In the genomic region with DNA sequence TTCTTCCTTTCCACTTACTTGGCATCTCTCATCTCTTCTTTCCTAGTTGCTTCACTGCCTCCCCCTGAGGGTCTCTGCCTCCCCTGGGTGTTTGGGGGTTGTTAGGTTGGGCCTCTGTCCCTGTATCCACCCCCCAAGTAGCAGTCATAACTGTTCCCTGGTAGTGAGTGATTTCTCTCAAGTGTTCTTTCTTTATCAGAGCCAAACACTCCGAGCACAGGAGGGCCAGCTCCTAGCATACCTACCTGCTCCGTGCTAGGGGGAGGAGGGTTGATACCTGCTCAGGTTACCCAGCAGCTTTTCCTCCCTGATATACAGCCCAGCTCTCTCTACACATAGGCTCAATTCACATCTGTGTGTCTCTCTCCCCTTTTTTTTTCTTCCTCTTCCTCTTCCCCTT, we compare ENCODE assay signal across 27 mouse cellular contexts. TPM values are rescaled to one million over a fixed set of nuclear protein-coding genes. Genes with fewer than 3 reads are reported as not detected.
A peak's percentile ranks its signal among the peaks of the same experiment; 100 is the strongest.
DNase-seq lines count a peak whose midpoint lies in the region; ATAC-seq and TF ChIP-seq lines count a peak whose summit lies in the region.
"Had no signal": no experiment of that assay in that cellular context is flagged by ENCODE, and none has a peak within 500 bp of the region (broad histone marks: within the 10 kb centered on the region; RNA-seq: fewer than 3 reads in every experiment).

No protein-coding gene starts in this region.

- no peak overlapping the region for H3K4me2 ChIP-seq in lung, postnatal 0 days (replicated peaks; ENCODE audit: low read depth, low read length)
- no peak overlapping the region for H3K4me2 ChIP-seq in hindbrain, embryonic 16.5 days (ENCODE audit: low read length)
- H3K4me2 ChIP-seq: embryonic facial prominence, embryonic 13.5 days; forebrain, embryonic 12.5 days; forebrain, embryonic 15.5 days; heart, embryonic 13.5 days; hindbrain, embryonic 15.5 days had no signal

- peak; percentile 59 for TF ChIP-seq EP300 in lung, postnatal 0 days (IDR thresholded peaks at IDR 0.05)

- WGBS in lung, adult 2 months = 71% methylated on average over 2 of the region's 2 CpGs
- WGBS in lung, postnatal 0 days = 57% methylated on average over 2 of the region's 2 CpGs
- 95% methylated on average over 2 of the region's 2 CpGs for WGBS in hindbrain, embryonic 16.5 days
- 95% methylated on average over 2 of the region's 2 CpGs for WGBS in midbrain, embryonic 10.5 days

- peaks cover 31% of the 10 kb centered on the region for H3K4me1 ChIP-seq in lung, adult 2 months (ENCODE audit: control insufficient read depth, insufficient read depth, low read length)
- H3K4me1 ChIP-seq in lung, postnatal 0 days (ENCODE audit: insufficient read depth, low read depth, low read length) = peaks cover 27% of the 10 kb centered on the region
- H3K4me1 ChIP-seq in hindbrain, embryonic 16.5 days (ENCODE audit: control insufficient read depth, insufficient read depth, low read depth, low read length) = peaks cover 8% of the 10 kb centered on the region
- peaks cover 14% of the 10 kb centered on the region for H3K4me1 ChIP-seq in midbrain, embryonic 10.5 days

- peak; percentile 42 for DNase-seq in lung, adult 2 months
- peak; percentile 84 for DNase-seq in lung, postnatal 0 days (ENCODE audit: low spot score)
- DNase-seq in lung, postnatal 25 days (ENCODE audit: low spot score) = peak; percentile 68
- DNase-seq in gastrocnemius, postnatal 10 days = no peak
- no peak for DNase-seq in midbrain, embryonic 10.5 days (ENCODE audit: low spot score)
- DNase-seq: adrenal gland, adult 2 months; adrenal gland, postnatal 14 days; cerebellum, adult 11 months; cerebellum, adult 8-10 months; cerebellum, postnatal 10 days; cerebellum, postnatal 36 days; embryo, embryonic 11 days; gastrocnemius, postnatal 36 days; heart, adult 2 months; heart, postnatal 14 days; heart, postnatal 4 days had no signal

- no peaks in the 10 kb centered on the region for H3K9me3 ChIP-seq in lung, postnatal 0 days (ENCODE audit: low read length)
- no peaks in the 10 kb centered on the region for H3K9me3 ChIP-seq in hindbrain, embryonic 16.5 days (ENCODE audit: control insufficient read depth, low read length)
- H3K9me3 ChIP-seq in midbrain, embryonic 10.5 days (replicated peaks) = no peaks in the 10 kb centered on the region
- H3K9me3 ChIP-seq: embryonic facial prominence, embryonic 10.5 days; embryonic facial prominence, embryonic 13.5 days; forebrain, embryonic 12.5 days; forebrain, embryonic 15.5 days; heart, embryonic 10.5 days; heart, embryonic 13.5 days; hindbrain, embryonic 15.5 days had no signal

- peak; percentile 86 for ATAC-seq in lung, postnatal 0 days
- ATAC-seq in hindbrain, embryonic 16.5 days = no peak
- ATAC-seq: CD4-positive, CD25-positive, alpha-beta regulatory T cell, adult 4 months; forebrain, embryonic 15.5 days; inflammation-experienced regulatory T-cells, adult 6 months had no signal

- no peak for TF ChIP-seq CTCF in lung, adult 2 months (IDR thresholded peaks at IDR 0.05; ENCODE audit: insufficient read depth, low read length)
- no peak for TF ChIP-seq CTCF in lung, postnatal 0 days (IDR thresholded peaks at IDR 0.05)

- no peak for TF ChIP-seq POLR2A in lung, adult 2 months (IDR thresholded peaks at IDR 0.05; ENCODE audit: borderline replicate concordance, extremely low read depth, low read depth, low read length)

- no peak overlapping the region for H3K9ac ChIP-seq in lung, postnatal 0 days (replicated peaks; ENCODE audit: low read depth)
- no peak overlapping the region for H3K9ac ChIP-seq in hindbrain, embryonic 16.5 days (ENCODE audit: low read depth, low read length)
- H3K9ac ChIP-seq: embryonic facial prominence, embryonic 13.5 days; forebrain, embryonic 12.5 days; forebrain, embryonic 15.5 days; heart, embryonic 13.5 days; hindbrain, embryonic 15.5 days had no signal

- H3K36me3 ChIP-seq in lung, postnatal 0 days (ENCODE audit: insufficient read depth, low read length) = peaks cover 40% of the 10 kb centered on the region
- H3K36me3 ChIP-seq in hindbrain, embryonic 16.5 days (ENCODE audit: control insufficient read depth, insufficient read depth, low read length) = peaks cover 50% of the 10 kb centered on the region
- H3K36me3 ChIP-seq in midbrain, embryonic 10.5 days = peaks cover 87% of the 10 kb centered on the region

- H3K27ac ChIP-seq in lung, postnatal 0 days (ENCODE audit: low read length) = peak overlapping the region; percentile 73
- H3K27ac ChIP-seq in hindbrain, embryonic 16.5 days (ENCODE audit: low read depth, low read length) = no peak overlapping the region
- H3K27ac ChIP-seq in midbrain, embryonic 10.5 days (replicated peaks) = no peak overlapping the region
- H3K27ac ChIP-seq: embryonic facial prominence, embryonic 10.5 days; embryonic facial prominence, embryonic 13.5 days; forebrain, embryonic 12.5 days; forebrain, embryonic 15.5 days; heart, adult 2 months; heart, embryonic 10.5 days; heart, embryonic 13.5 days; hindbrain, embryonic 15.5 days had no signal

- no peak overlapping the region for H3K4me3 ChIP-seq in lung, adult 2 months (replicated peaks; ENCODE audit: extremely low read depth, low read depth, low read length)
- H3K4me3 ChIP-seq in lung, postnatal 0 days (ENCODE audit: low read depth, low read length) = no peak overlapping the region
- H3K4me3 ChIP-seq in hindbrain, embryonic 16.5 days (ENCODE audit: low read length) = no peak overlapping the region
- no peak overlapping the region for H3K4me3 ChIP-seq in midbrain, embryonic 10.5 days
- H3K4me3 ChIP-seq: embryonic facial prominence, embryonic 10.5 days; embryonic facial prominence, embryonic 13.5 days; erythroblast, embryonic 14.5 days; forebrain, embryonic 12.5 days; forebrain, embryonic 15.5 days; heart, adult 2 months; heart, embryonic 10.5 days; heart, embryonic 13.5 days; hindbrain, embryonic 15.5 days had no signal

- H3K27me3 ChIP-seq in lung, postnatal 0 days (replicated peaks; ENCODE audit: insufficient read depth, low read length) = no peaks in the 10 kb centered on the region
- no peaks in the 10 kb centered on the region for H3K27me3 ChIP-seq in hindbrain, embryonic 16.5 days (replicated peaks; ENCODE audit: control insufficient read depth, insufficient read depth, low read length)
- H3K27me3 ChIP-seq in midbrain, embryonic 10.5 days (ENCODE audit: low read depth, poor library complexity, severe bottlenecking) = no peaks in the 10 kb centered on the region
- H3K27me3 ChIP-seq: embryonic facial prominence, embryonic 13.5 days; forebrain, embryonic 12.5 days; forebrain, embryonic 15.5 days; heart, embryonic 13.5 days; hindbrain, embryonic 15.5 days had no signal

RNA-seq across cellular contexts. Expression of a gene that starts 15.3 kb away (rescaled TPM):
- 0.40 and 0.58 TPM in 2 replicates for polyA plus RNA-seq in lung, adult 2 months (2012; rRNA removed)
- polyA plus RNA-seq in lung, postnatal 0 days (2015; fragmentation: Nextera tagmentation; extraction: Ambion mirVana) = 0.10 and 0.17 TPM in 2 replicates
- polyA plus RNA-seq in hindbrain, embryonic 16.5 days (2015; fragmentation: Nextera tagmentation; extraction: Ambion mirVana) = 0.26 and 0.30 TPM in 2 replicates
- under 1 TPM; 0.09 to 0.11 TPM for total RNA-seq in gastrocnemius, postnatal 10 days (2021)
- 0.43 and 0.62 TPM in 2 replicates for polyA plus RNA-seq in midbrain, embryonic 10.5 days (2016; fragmentation: Nextera tagmentation; extraction: Ambion mirVana)
- polyA plus RNA-seq: erythroblast, embryonic 14.5 days had no signal

RNA-seq across cellular contexts. Expression of a gene that starts 16.2 kb away (rescaled TPM):
- 133 and 219 TPM in 2 replicates for polyA plus RNA-seq in lung, adult 2 months (2012; rRNA removed)
- 506 and 509 TPM in 2 replicates for polyA plus RNA-seq in lung, postnatal 0 days (2015; fragmentation: Nextera tagmentation; extraction: Ambion mirVana)
- 343 and 357 TPM in 2 replicates for polyA plus RNA-seq in hindbrain, embryonic 16.5 days (2015; fragmentation: Nextera tagmentation; extraction: Ambion mirVana)
- 100 to 1,000 TPM; 277 to 366 TPM for total RNA-seq in gastrocnemius, postnatal 10 days (2021)
- 576 and 578 TPM in 2 replicates for polyA plus RNA-seq in midbrain, embryonic 10.5 days (2016; fragmentation: Nextera tagmentation; extraction: Ambion mirVana)

RNA-seq across cellular contexts. Expression of a gene that starts 36.2 kb away (rescaled TPM):
- polyA plus RNA-seq in lung, adult 2 months (2012; rRNA removed) = 91.9 and 95.2 TPM in 2 replicates
- 101 and 118 TPM in 2 replicates for polyA plus RNA-seq in lung, postnatal 0 days (2015; fragmentation: Nextera tagmentation; extraction: Ambion mirVana)
- 105 and 122 TPM in 2 replicates for polyA plus RNA-seq in hindbrain, embryonic 16.5 days (2015; fragmentation: Nextera tagmentation; extraction: Ambion mirVana)
- total RNA-seq in gastrocnemius, postnatal 10 days (2021) = 100 to 1,000 TPM; 119 to 141 TPM
- 196 and 204 TPM in 2 replicates for polyA plus RNA-seq in midbrain, embryonic 10.5 days (2016; fragmentation: Nextera tagmentation; extraction: Ambion mirVana)

RNA-seq across cellular contexts. Expression of a gene that starts 37.2 kb away (rescaled TPM):
- polyA plus RNA-seq in lung, adult 2 months (2012; rRNA removed) = 34.7 and 47.4 TPM in 2 replicates
- polyA plus RNA-seq in lung, postnatal 0 days (2015; fragmentation: Nextera tagmentation; extraction: Ambion mirVana) = 144 and 146 TPM in 2 replicates
- 207 TPM in 2 replicates for polyA plus RNA-seq in hindbrain, embryonic 16.5 days (2015; fragmentation: Nextera tagmentation; extraction: Ambion mirVana)
- total RNA-seq in gastrocnemius, postnatal 10 days (2021) = 10 to 100 TPM; 47.4 to 54.0 TPM
- 235 and 237 TPM in 2 replicates for polyA plus RNA-seq in midbrain, embryonic 10.5 days (2016; fragmentation: Nextera tagmentation; extraction: Ambion mirVana)

Comparison
In these comparisons a context has a peak if more than half of its experiments do, and no peak if none do; other contexts are left out.
1. DNase-seq: peak in lung, adult 2 months (single experiment), lung, postnatal 0 days (single experiment) and lung, postnatal 25 days (single experiment); none in gastrocnemius, postnatal 10 days (single experiment) and midbrain, embryonic 10.5 days (single experiment).